Mouse (Mus musculus) cerebellum, adult 2 months (tissue): ENCODE results near the gene Ankfy1.

Source experiments
- CTCF ChIP-seq: fragments of 200-500 bp; IDR thresholded peaks from 2 replicates; pipeline ENCODE4 v1.5.1; 2011; ENCODE audit warnings: low read depth, mild to moderate bottlenecking, control low read depth, low read length, moderate library complexity, borderline replicate concordance; ENCODE audit not compliant: insufficient read depth
- POLR2A ChIP-seq: fragments of 200-500 bp; IDR thresholded peaks from 2 replicates; pipeline ENCODE4 v1.6.1; 2011; ENCODE audit warnings: low read length, control low read depth, borderline replicate concordance; ENCODE audit not compliant: insufficient read depth

- TF ChIP-seq CTCF (no peak), POLR2A (no peak)
Measured at GRCm38 (mm10) chr11:72814188-72814587, 124.4 kb downstream of the Ankfy1 start.
